Mouse (Mus musculus) intestine, embryonic 16.5 days (tissue): ENCODE results near the gene Tanc1. TPM values are rescaled to one million over a fixed set of nuclear protein-coding genes. Genes with fewer than 3 reads are reported as not detected.

Experiments
- ATAC-seq: fragments of 200-750 bp; cut with Nextera tagmentation; 2 replicates; pipeline ENCODE4 v1.8.0; 2017; ENCODE audit warnings: moderate TSS enrichment, moderate library complexity
- H3K27ac ChIP-seq: fragments of 300-500 bp; sonication (generic); 2 replicates; pipeline ENCODE4 v1.5.1; 2014; ENCODE audit warnings: mild to moderate bottlenecking, low read length
- H3K27me3 ChIP-seq: fragments of 300-500 bp; sonication (generic); replicated peaks from 2 replicates; pipeline ENCODE4 v1.6.1; 2014; ENCODE audit warnings: low read length, control low read depth, mixed read lengths; ENCODE audit not compliant: control insufficient read depth, insufficient read depth
- H3K36me3 ChIP-seq: fragments of 300-500 bp; sonication (generic); 2 replicates; pipeline ENCODE4 v1.6.1; 2014; ENCODE audit warnings: low read length, control low read depth; ENCODE audit not compliant: control insufficient read depth, insufficient read depth
- H3K4me1 ChIP-seq: fragments of 300-500 bp; sonication (generic); 2 replicates; pipeline ENCODE4 v1.6.1; 2014; ENCODE audit warnings: low read length, control low read depth, mixed read lengths; ENCODE audit not compliant: control insufficient read depth, insufficient read depth
- H3K4me2 ChIP-seq: fragments of 300-500 bp; sonication (generic); 2 replicates; pipeline ENCODE4 v1.6.1; 2014; ENCODE audit warnings: low read depth, low read length, control low read depth
- H3K4me3 ChIP-seq: fragments of 300-500 bp; sonication (generic); 2 replicates; pipeline ENCODE4 v1.5.1; 2014; ENCODE audit warnings: mild to moderate bottlenecking, low read length
- H3K9ac ChIP-seq: fragments of 300-500 bp; sonication (generic); 2 replicates; pipeline ENCODE4 v1.6.1; 2014; ENCODE audit warnings: low read depth, low read length
- H3K9me3 ChIP-seq: fragments of 300-500 bp; sonication (generic); 2 replicates; pipeline ENCODE4 v1.6.1; 2016; ENCODE audit warnings: low read length, control low read depth; ENCODE audit not compliant: control insufficient read depth
- WGBS: fragments of 180-500 bp; shearing (Covaris S2); extraction: QIAGEN DNeasy Blood & Tissue Kit; methylation state at CpG from one replicate; pipeline ENCODE4 v1.1.7; 2014; 5-methylcytosine and 5-hydroxymethylcytosine counted together
- polyA plus RNA-seq: library from polyadenylated mRNA; unstranded; fragments of >200 nt; fragmentation: Nextera tagmentation; extraction: Ambion mirVana; gene quantifications from 2 replicates; pipeline ENCODE4 v1.2.1, GENCODE M21; 2015

Gene Tanc1
- polyA plus RNA-seq, 1 experiment from 2014 or later: 20.8 TPM

- Histone ChIP-seq H3K9me3 (no peaks in the 10 kb centered on the region), H3K27me3 (no peaks in the 10 kb centered on the region), H3K4me1 (no peaks in the 10 kb centered on the region), H3K4me3 (no peak overlapping the region), H3K36me3 (no peaks in the 10 kb centered on the region), H3K4me2 (no peak overlapping the region), H3K27ac (no peak overlapping the region), H3K9ac (no peak overlapping the region)
- no peak for ATAC-seq
- 90% methylated on average over 9 of the region's 9 CpGs for WGBS
These were observed 242.5 kb downstream of the Tanc1 start for GRCm38 (mm10) chr2:59854363-59854762.

- no peak overlapping the region for H3K27ac ChIP-seq
- WGBS: 88% methylated on average over 6 of the region's 6 CpGs
- H3K9ac ChIP-seq: no peak overlapping the region
- H3K4me1 ChIP-seq: no peaks in the 10 kb centered on the region
- no peak for ATAC-seq
- no peaks in the 10 kb centered on the region for H3K9me3 ChIP-seq
- no peak overlapping the region for H3K4me2 ChIP-seq
- no peaks in the 10 kb centered on the region for H3K36me3 ChIP-seq
- no peak overlapping the region for H3K4me3 ChIP-seq
- no peaks in the 10 kb centered on the region for H3K27me3 ChIP-seq
These were observed 250.8 kb downstream of the Tanc1 start for GRCm38 (mm10) chr2:59862618-59863017.

- 90% methylated on average over 6 of the region's 6 CpGs for WGBS
- H3K4me1 ChIP-seq: no peaks in the 10 kb centered on the region
- no peaks in the 10 kb centered on the region for H3K27me3 ChIP-seq
- H3K9me3 ChIP-seq: no peaks in the 10 kb centered on the region
- no peak overlapping the region for H3K4me3 ChIP-seq
- H3K27ac ChIP-seq: no peak overlapping the region
- ATAC-seq: no peak
- no peak overlapping the region for H3K9ac ChIP-seq
- H3K4me2 ChIP-seq: no peak overlapping the region
- 0 out of 2 replicates have a peak, but pooled peaks cover 2% of the 10 kb centered on the region for H3K36me3 ChIP-seq
These were observed 258.7 kb downstream of the Tanc1 start for GRCm38 (mm10) chr2:59870526-59870925.

GRCm38 (mm10) chr2:59876482-59876881, 264.6 kb downstream of the Tanc1 start:
- ATAC-seq: no peak
- no peaks in the 10 kb centered on the region for H3K9me3 ChIP-seq
- no peak overlapping the region for H3K4me2 ChIP-seq
- no peak overlapping the region for H3K27ac ChIP-seq
- H3K4me3 ChIP-seq: no peak overlapping the region
- H3K36me3 ChIP-seq: 0 out of 2 replicates have a peak, but pooled peaks cover 2% of the 10 kb centered on the region
- no peaks in the 10 kb centered on the region for H3K4me1 ChIP-seq
- H3K9ac ChIP-seq: no peak overlapping the region
- 91% methylated on average over 15 of the region's 15 CpGs for WGBS
- no peaks in the 10 kb centered on the region for H3K27me3 ChIP-seq

- H3K9me3 ChIP-seq: no peaks in the 10 kb centered on the region
- H3K36me3 ChIP-seq: 0 out of 2 replicates have a peak, but pooled peaks cover 2% of the 10 kb centered on the region
- no peak for ATAC-seq
- no peaks in the 10 kb centered on the region for H3K27me3 ChIP-seq
- H3K9ac ChIP-seq: no peak overlapping the region
- H3K4me3 ChIP-seq: no peak overlapping the region
- H3K4me1 ChIP-seq: no peaks in the 10 kb centered on the region
- H3K27ac ChIP-seq: no peak overlapping the region
- no peak overlapping the region for H3K4me2 ChIP-seq
- 87% methylated on average over 4 of the region's 4 CpGs for WGBS
These were observed 265.5 kb downstream of the Tanc1 start for GRCm38 (mm10) chr2:59877335-59877734.

GRCm38 (mm10) chr2:59878221-59878620, 266.4 kb downstream of the Tanc1 start:
- 70% methylated on average over 19 of the region's 19 CpGs for WGBS
- Histone ChIP-seq H3K27me3 (no peaks in the 10 kb centered on the region), H3K9me3 (no peaks in the 10 kb centered on the region), H3K4me2 (no peak overlapping the region), H3K4me3 (no peak overlapping the region), H3K9ac (no peak overlapping the region), H3K27ac (no peak overlapping the region), H3K36me3 (0 out of 2 replicates have a peak, but pooled peaks cover 2% of the 10 kb centered on the region), H3K4me1 (no peaks in the 10 kb centered on the region)
- ATAC-seq: no peak

- ATAC-seq: no peak
- H3K4me1 ChIP-seq: no peaks in the 10 kb centered on the region
- H3K9ac ChIP-seq: peak overlapping the region; percentile 80; the same call in 1 of the 2 replicates
- H3K4me2 ChIP-seq: peak overlapping the region; percentile 55
- no peaks in the 10 kb centered on the region for H3K36me3 ChIP-seq
- no peak overlapping the region for H3K27ac ChIP-seq
- H3K27me3 ChIP-seq: no peaks in the 10 kb centered on the region
- WGBS: 68% methylated on average over 6 of the region's 6 CpGs
- H3K9me3 ChIP-seq: no peaks in the 10 kb centered on the region
- H3K4me3 ChIP-seq: peak overlapping the region; percentile 77
These were observed 269.6 kb downstream of the Tanc1 start for GRCm38 (mm10) chr2:59881404-59881803.

GRCm38 (mm10) chr2:59881831-59882741, 270.2 kb downstream of the Tanc1 start, which contains the start of gene Wdsub1:
TSS of gene Wdsub1 (minus strand) at chr2:59882591.
- Histone ChIP-seq H3K4me1 (no peaks in the 10 kb centered on the region), H3K36me3 (no peaks in the 10 kb centered on the region), H3K27me3 (no peaks in the 10 kb centered on the region), H3K4me3 (peak within 1 kb of the TSS; percentile 77), H3K27ac (peak within 1 kb of the TSS; percentile 57), H3K9ac (peak within 1 kb of the TSS; percentile 80), H3K9me3 (no peaks in the 10 kb centered on the region), H3K4me2 (peak within 1 kb of the TSS; percentile 55)
- ATAC-seq: peak; percentile 97
- WGBS: 4% methylated on average over 57 of the region's 57 CpGs

GRCm38 (mm10) chr2:59882742-59883281, 271.0 kb downstream of the Tanc1 start:
- Histone ChIP-seq H3K4me2 (peak overlapping the region; percentile 55), H3K27me3 (no peaks in the 10 kb centered on the region), H3K27ac (no peak overlapping the region), H3K4me3 (peak overlapping the region; percentile 77), H3K9ac (no peak overlapping the region), H3K4me1 (no peaks in the 10 kb centered on the region), H3K9me3 (no peaks in the 10 kb centered on the region), H3K36me3 (no peaks in the 10 kb centered on the region)
- ATAC-seq: peak; percentile 27
- 58% methylated on average over 8 of the region's 8 CpGs for WGBS
